9 mouse cellular contexts compared by ENCODE assay signal in genomic region chr17:12781101-12781500, GRCm38 (mm10). TPM values are rescaled to one million over a fixed set of nuclear protein-coding genes. Genes with fewer than 3 reads are reported as not detected.
DNase-seq lines count a peak whose midpoint lies in the region; ATAC-seq and TF ChIP-seq lines count a peak whose summit lies in the region.
"Had no signal": no experiment of that assay in that cellular context is flagged by ENCODE, and none has a peak within 500 bp of the region (broad histone marks: within the 10 kb centered on the region; RNA-seq: fewer than 3 reads in every experiment).

No protein-coding gene starts in this region.

- H3K4me2 ChIP-seq in kidney, embryonic 14.5 days (replicated peaks; ENCODE audit: low read depth, low read length): no peak overlapping the region; the same call in 1 of the 2 replicates
- H3K4me2 ChIP-seq in embryonic facial prominence, embryonic 12.5 days (replicated peaks): peak overlapping the region; percentile 33
- H3K4me2 ChIP-seq in liver, embryonic 13.5 days: peak overlapping the region; percentile 53
- H3K4me2 ChIP-seq: neural tube, embryonic 12.5 days had no signal

- no peak for DNase-seq in kidney, postnatal 25 days
- peak; percentile 46 for DNase-seq in brain, embryonic 14.5 days (ENCODE audit: low read depth)
- peak; percentile 48 for DNase-seq in liver, embryonic 13.5 days
- no peak for DNase-seq in gastrocnemius, adult 18-20 months (ENCODE audit: low spot score)
- DNase-seq in adrenal gland, postnatal 10 days: no peak

- H3K27ac ChIP-seq in kidney, embryonic 14.5 days (ENCODE audit: low read depth, low read length): peak overlapping the region; percentile 78
- H3K27ac ChIP-seq in embryonic facial prominence, embryonic 12.5 days: peak overlapping the region; percentile 88
- peak overlapping the region; percentile 73 for H3K27ac ChIP-seq in liver, embryonic 13.5 days
- H3K27ac ChIP-seq: neural tube, embryonic 12.5 days had no signal

- no peak for TF ChIP-seq POLR2A in brain, embryonic 14.5 days (IDR thresholded peaks at IDR 0.05; ENCODE audit: borderline replicate concordance, extremely low read depth, insufficient read depth, insufficient read length, poor library complexity, severe bottlenecking)

- TF ChIP-seq CTCF in brain, embryonic 14.5 days (IDR thresholded peaks at IDR 0.05; ENCODE audit: borderline replicate concordance, extremely low read depth, insufficient read depth, insufficient read length): no peak

- ATAC-seq in kidney, embryonic 14.5 days (ENCODE audit: low FRiP score, low TSS enrichment): peak; percentile 83
- ATAC-seq in embryonic facial prominence, embryonic 12.5 days (ENCODE audit: insufficient number of reproducible peaks, insufficient read depth, low FRiP score, low TSS enrichment): peak; percentile 80; the same call in 1 of the 2 replicates
- peak; percentile 77 for ATAC-seq in liver, embryonic 13.5 days (ENCODE audit: low read depth)
- ATAC-seq in frontal cortex, adult (ENCODE audit: low TSS enrichment): no peak

- peaks cover 2% of the 10 kb centered on the region; the same call in 1 of the 2 replicates for H3K9me3 ChIP-seq in kidney, embryonic 14.5 days (ENCODE audit: control insufficient read depth, low read length)
- H3K9me3 ChIP-seq in embryonic facial prominence, embryonic 12.5 days: no peaks in the 10 kb centered on the region
- H3K9me3 ChIP-seq in liver, embryonic 13.5 days (replicated peaks): no peaks in the 10 kb centered on the region
- H3K9me3 ChIP-seq: neural tube, embryonic 12.5 days had no signal

- peaks cover 42% of the 10 kb centered on the region for H3K4me1 ChIP-seq in kidney, embryonic 14.5 days (ENCODE audit: control insufficient read depth, insufficient read depth, low read length)
- peaks cover 45% of the 10 kb centered on the region for H3K4me1 ChIP-seq in embryonic facial prominence, embryonic 12.5 days
- peaks cover 52% of the 10 kb centered on the region for H3K4me1 ChIP-seq in liver, embryonic 13.5 days (replicated peaks)

- H3K27me3 ChIP-seq in kidney, embryonic 14.5 days (ENCODE audit: control insufficient read depth, insufficient read depth, low read length): no peaks in the 10 kb centered on the region
- no peaks in the 10 kb centered on the region for H3K27me3 ChIP-seq in embryonic facial prominence, embryonic 12.5 days
- H3K27me3 ChIP-seq in liver, embryonic 13.5 days: no peaks in the 10 kb centered on the region
- H3K27me3 ChIP-seq: neural tube, embryonic 12.5 days had no signal

- no peak overlapping the region for H3K9ac ChIP-seq in kidney, embryonic 14.5 days (ENCODE audit: low read depth, low read length)
- no peak overlapping the region for H3K9ac ChIP-seq in embryonic facial prominence, embryonic 12.5 days
- peak overlapping the region; percentile 43; the same call in 1 of the 2 replicates for H3K9ac ChIP-seq in liver, embryonic 13.5 days
- H3K9ac ChIP-seq: neural tube, embryonic 12.5 days had no signal

- no peaks in the 10 kb centered on the region; the same call in 1 of the 2 replicates for H3K36me3 ChIP-seq in kidney, embryonic 14.5 days (ENCODE audit: control insufficient read depth, insufficient read depth, low read length)
- H3K36me3 ChIP-seq in embryonic facial prominence, embryonic 12.5 days: peaks cover 7% of the 10 kb centered on the region; the same call in 1 of the 2 replicates
- peaks cover 7% of the 10 kb centered on the region for H3K36me3 ChIP-seq in liver, embryonic 13.5 days
- H3K36me3 ChIP-seq: neural tube, embryonic 12.5 days had no signal

- 13% methylated on average over 5 of the region's 5 CpGs for WGBS in kidney, embryonic 14.5 days
- 19% methylated on average over 5 of the region's 5 CpGs for WGBS in embryonic facial prominence, embryonic 12.5 days
- WGBS in liver, embryonic 13.5 days (ENCODE audit: insufficient replicate concordance): 17% methylated on average over 5 of the region's 5 CpGs

- H3K4me3 ChIP-seq in kidney, embryonic 14.5 days (ENCODE audit: low read length): no peak overlapping the region
- H3K4me3 ChIP-seq in embryonic facial prominence, embryonic 12.5 days: no peak overlapping the region
- 0 out of 2 replicates have a peak overlapping the region, but pooled peaks have one; percentile 20 for H3K4me3 ChIP-seq in liver, embryonic 13.5 days (replicated peaks)
- H3K4me3 ChIP-seq: neural tube, embryonic 12.5 days had no signal

RNA-seq across cellular contexts. Expression of gene Igf2r, which starts 11.6 kb away (rescaled TPM):
- polyA plus RNA-seq in kidney, embryonic 14.5 days (2014; fragmentation: Nextera tagmentation; extraction: Ambion mirVana): 20.7 and 37.8 TPM in 2 replicates
- 16.4 and 24.5 TPM in 2 replicates for polyA plus RNA-seq in brain, embryonic 14.5 days (2012; rRNA removed)
- polyA plus RNA-seq in embryonic facial prominence, embryonic 12.5 days (2016; fragmentation: Nextera tagmentation; extraction: Ambion mirVana): 37.1 and 38.1 TPM in 2 replicates
- 13.8 and 17.4 TPM in 2 replicates for polyA plus RNA-seq in liver, embryonic 13.5 days (2015; fragmentation: Nextera tagmentation; extraction: Ambion mirVana)
- 10 to 100 TPM; 42.4 to 43.3 TPM for total RNA-seq in gastrocnemius, adult 18-20 months (2021)
- total RNA-seq in adrenal gland, postnatal 10 days (2021): 10 to 100 TPM; 60.7 to 77.0 TPM

Comparison
In these comparisons a context has a peak if more than half of its experiments do, and no peak if none do; other contexts are left out.
1. DNase-seq: peak in brain, embryonic 14.5 days (single experiment) and liver, embryonic 13.5 days (single experiment); none in kidney, postnatal 25 days (0 of 2), gastrocnemius, adult 18-20 months (single experiment) and adrenal gland, postnatal 10 days (single experiment).
2. Peak in every context shown above with its lines, with median percentiles within 50 percentile points of each other: H3K27ac ChIP-seq.